In genomic region chr13:83733991-83734610, GRCm38 (mm10) we compare ENCODE assay signal across 8 mouse cellular contexts.
DNase-seq lines count a peak whose midpoint lies in the region; ATAC-seq lines count a peak whose summit lies in the region.
"Had no signal": no experiment of that assay in that cellular context is flagged by ENCODE, and none has a peak within 500 bp of the region (broad histone marks: within the 10 kb centered on the region; RNA-seq: fewer than 3 reads in every experiment).

No protein-coding gene starts in this region.

- no peak for ATAC-seq in kidney, embryonic 16.5 days (ENCODE audit: low FRiP score, low TSS enrichment)
- ATAC-seq in embryonic facial prominence, embryonic 12.5 days (ENCODE audit: insufficient number of reproducible peaks, insufficient read depth, low FRiP score, low TSS enrichment) = no peak
- no peak for ATAC-seq in hindbrain, embryonic 14.5 days (ENCODE audit: low FRiP score)
- ATAC-seq in neural tube, embryonic 12.5 days (ENCODE audit: low FRiP score, low read depth) = no peak
- ATAC-seq: Patski had no signal

- H3K36me3 ChIP-seq in kidney, embryonic 16.5 days (ENCODE audit: insufficient read depth, low read length) = no peaks in the 10 kb centered on the region
- no peaks in the 10 kb centered on the region for H3K36me3 ChIP-seq in embryonic facial prominence, embryonic 12.5 days
- peaks cover 44% of the 10 kb centered on the region for H3K36me3 ChIP-seq in hindbrain, embryonic 14.5 days (replicated peaks; ENCODE audit: control insufficient read depth, insufficient read depth)
- H3K36me3 ChIP-seq in neural tube, embryonic 12.5 days = peaks cover 26% of the 10 kb centered on the region

- H3K4me2 ChIP-seq in kidney, embryonic 16.5 days (replicated peaks; ENCODE audit: low read depth, low read length) = peak overlapping the region; percentile 81
- no peak overlapping the region; the same call in 1 of the 2 replicates for H3K4me2 ChIP-seq in embryonic facial prominence, embryonic 12.5 days (replicated peaks)
- H3K4me2 ChIP-seq in hindbrain, embryonic 14.5 days (replicated peaks) = peak overlapping the region; percentile 87
- peak overlapping the region; percentile 72 for H3K4me2 ChIP-seq in neural tube, embryonic 12.5 days (replicated peaks)

- WGBS in kidney, embryonic 16.5 days = 2% methylated on average over 1 of the region's 1 CpGs
- WGBS in embryonic facial prominence, embryonic 12.5 days = 2% methylated on average over 1 of the region's 1 CpGs
- 3% methylated on average over 1 of the region's 1 CpGs for WGBS in hindbrain, embryonic 14.5 days
- WGBS in neural tube, embryonic 12.5 days = 0% methylated on average over 1 of the region's 1 CpGs

- peak overlapping the region; percentile 44 for H3K4me3 ChIP-seq in kidney, embryonic 16.5 days (ENCODE audit: low read length)
- H3K4me3 ChIP-seq in embryonic facial prominence, embryonic 12.5 days = peak overlapping the region; percentile 33; the same call in 1 of the 2 replicates
- peak overlapping the region; percentile 90 for H3K4me3 ChIP-seq in hindbrain, embryonic 14.5 days (replicated peaks; ENCODE audit: low read length)
- H3K4me3 ChIP-seq in neural tube, embryonic 12.5 days = peak overlapping the region; percentile 90

- no peak overlapping the region for H3K9ac ChIP-seq in kidney, embryonic 16.5 days (replicated peaks; ENCODE audit: low read length)
- 0 out of 2 replicates have a peak overlapping the region, but pooled peaks have one; percentile 5 for H3K9ac ChIP-seq in embryonic facial prominence, embryonic 12.5 days
- peak overlapping the region; percentile 100 for H3K9ac ChIP-seq in hindbrain, embryonic 14.5 days
- H3K9ac ChIP-seq in neural tube, embryonic 12.5 days = peak overlapping the region; percentile 100

- no peak for DNase-seq in kidney, adult 18-20 months
- peak; percentile 74 for DNase-seq in hindbrain, embryonic 14.5 days (ENCODE audit: low spot score)
- DNase-seq in gastrocnemius, postnatal 14 days = no peak
- no peak for DNase-seq in lung, postnatal 4 days

- no peak overlapping the region for H3K27ac ChIP-seq in kidney, embryonic 16.5 days (ENCODE audit: low read length)
- no peak overlapping the region for H3K27ac ChIP-seq in embryonic facial prominence, embryonic 12.5 days
- peak overlapping the region; percentile 100 for H3K27ac ChIP-seq in hindbrain, embryonic 14.5 days
- peak overlapping the region; percentile 100 for H3K27ac ChIP-seq in neural tube, embryonic 12.5 days

- H3K27me3 ChIP-seq in kidney, embryonic 16.5 days (ENCODE audit: insufficient read depth, low read length) = peaks cover 63% of the 10 kb centered on the region
- H3K27me3 ChIP-seq in embryonic facial prominence, embryonic 12.5 days = peaks cover 48% of the 10 kb centered on the region
- no peaks in the 10 kb centered on the region for H3K27me3 ChIP-seq in hindbrain, embryonic 14.5 days (ENCODE audit: control insufficient read depth, insufficient read depth, low read length)
- no peaks in the 10 kb centered on the region for H3K27me3 ChIP-seq in neural tube, embryonic 12.5 days (replicated peaks)

- intact Hi-C loops in gastrocnemius, postnatal 14 days (cut with DNase I; ENCODE audit: low total_unique reads) = no loop called here

- peaks cover 11% of the 10 kb centered on the region for H3K4me1 ChIP-seq in kidney, embryonic 16.5 days (ENCODE audit: insufficient read depth, low read length)
- no peaks in the 10 kb centered on the region for H3K4me1 ChIP-seq in embryonic facial prominence, embryonic 12.5 days
- H3K4me1 ChIP-seq in hindbrain, embryonic 14.5 days (replicated peaks; ENCODE audit: control insufficient read depth, insufficient read depth, low read length) = no peaks in the 10 kb centered on the region
- H3K4me1 ChIP-seq in neural tube, embryonic 12.5 days = no peaks in the 10 kb centered on the region

- no peaks in the 10 kb centered on the region for H3K9me3 ChIP-seq in kidney, embryonic 16.5 days (ENCODE audit: low read length)
- no peaks in the 10 kb centered on the region for H3K9me3 ChIP-seq in embryonic facial prominence, embryonic 12.5 days
- no peaks in the 10 kb centered on the region for H3K9me3 ChIP-seq in hindbrain, embryonic 14.5 days (ENCODE audit: control insufficient read depth, low read length)
- H3K9me3 ChIP-seq in neural tube, embryonic 12.5 days = no peaks in the 10 kb centered on the region

Comparison
In these comparisons a context has a peak if more than half of its experiments do, and no peak if none do; other contexts are left out.
1. H3K27ac ChIP-seq: peak in hindbrain, embryonic 14.5 days (single experiment) and neural tube, embryonic 12.5 days (single experiment); none in kidney, embryonic 16.5 days (single experiment) and embryonic facial prominence, embryonic 12.5 days (single experiment).
2. H3K4me3 ChIP-seq: peak in every context shown above with its lines; median percentile 90 in hindbrain, embryonic 14.5 days; 90 in neural tube, embryonic 12.5 days; 44 in kidney, embryonic 16.5 days; 33 in embryonic facial prominence, embryonic 12.5 days.